Mouse (Mus musculus) lung, postnatal 0 days (tissue): ENCODE measurements around the gene Gzmm. TPM values are rescaled to one million over a fixed set of nuclear protein-coding genes. Genes with fewer than 3 reads are reported as not detected.
A peak's percentile ranks its signal among the peaks of the same experiment; 100 is the strongest.

Experiments used
- ATAC-seq: fragments of 200-750 bp; cut with Nextera tagmentation; 2 replicates; pipeline ENCODE4 v1.8.0; 2017; ENCODE audit warnings: moderate library complexity
- DNase-seq: peaks from one replicate; pipeline ENCODE4 v3.0.0-alpha.2; 2016; ENCODE audit warnings: low spot score
- H3K27ac ChIP-seq: fragments of 300-500 bp; sonication (generic); 2 replicates; pipeline ENCODE4 v1.5.1; 2014; ENCODE audit warnings: antibody characterized with exemption, mild to moderate bottlenecking, low read length, mixed read lengths
- H3K27me3 ChIP-seq: fragments of 300-500 bp; sonication (generic); replicated peaks from 2 replicates; pipeline ENCODE4 v1.6.1; 2014; ENCODE audit warnings: low read length, mixed read lengths; ENCODE audit not compliant: insufficient read depth
- H3K36me3 ChIP-seq: fragments of 300-500 bp; sonication (generic); 2 replicates; pipeline ENCODE4 v1.6.1; 2014; ENCODE audit warnings: low read length, mixed read lengths; ENCODE audit not compliant: insufficient read depth
- H3K4me1 ChIP-seq: fragments of 300-500 bp; sonication (generic); 2 replicates; pipeline ENCODE4 v1.6.1; 2014; ENCODE audit warnings: antibody characterized with exemption, low read depth, low read length, mixed read lengths; ENCODE audit not compliant: insufficient read depth
- H3K4me2 ChIP-seq: fragments of 300-500 bp; sonication (generic); replicated peaks from 2 replicates; pipeline ENCODE4 v1.6.1; 2014; ENCODE audit warnings: low read depth, mild to moderate bottlenecking, low read length, moderate library complexity, mixed read lengths
- H3K4me3 ChIP-seq: fragments of 300-500 bp; sonication (generic); 2 replicates; pipeline ENCODE4 v1.5.1; 2014; ENCODE audit warnings: low read depth, low read length
- H3K9ac ChIP-seq: fragments of 300-500 bp; sonication (generic); replicated peaks from 2 replicates; pipeline ENCODE4 v1.6.1; 2014; ENCODE audit warnings: low read depth, mild to moderate bottlenecking
- H3K9me3 ChIP-seq: fragments of 300-500 bp; sonication (generic); 2 replicates; pipeline ENCODE4 v1.6.1; 2016; ENCODE audit warnings: low read length, mixed read lengths
- CTCF ChIP-seq: IDR thresholded peaks from 2 replicates; pipeline ENCODE4 v1.5.1; 2016; ENCODE audit warnings: antibody characterized with exemption, mild to moderate bottlenecking
- EP300 ChIP-seq: IDR thresholded peaks from 2 replicates; pipeline ENCODE4 v1.6.1; 2016; ENCODE audit warnings: antibody characterized with exemption, mild to moderate bottlenecking, control low read depth
- WGBS: fragments of 180-500 bp; shearing (Covaris S2); extraction: QIAGEN DNeasy Blood & Tissue Kit; methylation state at CpG from one replicate; pipeline ENCODE4 v1.1.7; 2014; 5-methylcytosine and 5-hydroxymethylcytosine counted together
- polyA plus RNA-seq: library from polyadenylated mRNA; unstranded; fragments of >200 nt; fragmentation: Nextera tagmentation; extraction: Ambion mirVana; gene quantifications from 2 replicates; pipeline ENCODE4 v1.2.1, GENCODE M21; 2015

Gzmm gene
- polyA plus RNA-seq, 1 experiment from 2014 or later = 0.57 TPM

DNA sequence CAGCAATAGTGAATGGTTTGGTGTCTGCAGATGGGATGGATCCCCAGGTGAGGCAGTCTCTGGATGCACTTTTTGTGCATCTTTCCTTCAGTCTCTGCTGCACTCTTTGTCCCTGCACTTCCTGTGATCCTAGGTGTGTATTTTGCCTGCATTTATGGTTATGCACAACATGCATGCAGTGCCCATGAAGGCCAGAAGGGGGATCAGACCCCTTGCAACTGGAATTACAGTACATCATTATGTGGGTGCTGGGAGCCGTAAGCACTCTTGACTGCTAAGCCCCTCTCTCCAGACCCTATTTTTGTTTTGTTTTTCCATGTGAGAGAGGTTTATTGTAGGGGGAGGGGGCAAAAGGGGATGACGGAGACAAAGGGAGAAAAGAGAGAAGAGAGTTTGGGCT, 28.5 kb upstream of the Gzmm start:
- Histone ChIP-seq H3K4me2 (no peak overlapping the region), H3K9me3 (no peaks in the 10 kb centered on the region), H3K27ac (no peak overlapping the region), H3K4me3 (no peak overlapping the region), H3K27me3 (no peaks in the 10 kb centered on the region), H3K36me3 (no peaks in the 10 kb centered on the region), H3K4me1 (no peaks in the 10 kb centered on the region), H3K9ac (no peak overlapping the region)
- ATAC-seq (no peak), DNase-seq (no peak)
- TF ChIP-seq CTCF = peak; percentile 53
- no peak for TF ChIP-seq EP300
- WGBS = 75% methylated on average over 2 of the region's 2 CpGs

DNA sequence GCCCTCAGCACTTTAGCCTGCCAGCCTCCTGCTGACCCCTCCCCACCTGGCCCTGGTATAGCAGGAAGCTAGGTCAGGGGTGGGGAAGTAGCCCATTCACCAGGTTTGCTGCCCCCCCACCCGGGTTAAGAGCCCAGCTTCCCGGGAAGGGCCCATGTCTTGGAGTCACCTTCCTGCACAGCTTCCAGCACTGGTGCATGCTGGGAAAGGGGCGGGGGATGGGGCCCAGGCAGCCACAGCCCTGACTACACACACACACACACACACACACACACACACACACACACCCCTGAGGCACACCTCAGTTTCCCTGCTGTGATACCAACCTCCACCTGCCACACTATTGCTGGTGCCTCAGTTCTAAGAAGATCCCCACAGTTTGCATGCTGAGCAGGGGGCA, 27.0 kb upstream of the Gzmm start:
- DNase-seq (no peak), ATAC-seq (no peak)
- no peak for TF ChIP-seq CTCF
- no peak for TF ChIP-seq EP300
- no peak overlapping the region for H3K4me2 ChIP-seq
- H3K9ac ChIP-seq = no peak overlapping the region
- H3K27ac ChIP-seq = no peak overlapping the region
- 46% methylated on average over 3 of the region's 3 CpGs for WGBS
- no peaks in the 10 kb centered on the region for H3K27me3 ChIP-seq
- H3K36me3 ChIP-seq = no peaks in the 10 kb centered on the region
- no peaks in the 10 kb centered on the region for H3K9me3 ChIP-seq
- no peaks in the 10 kb centered on the region for H3K4me1 ChIP-seq
- H3K4me3 ChIP-seq = no peak overlapping the region

DNA sequence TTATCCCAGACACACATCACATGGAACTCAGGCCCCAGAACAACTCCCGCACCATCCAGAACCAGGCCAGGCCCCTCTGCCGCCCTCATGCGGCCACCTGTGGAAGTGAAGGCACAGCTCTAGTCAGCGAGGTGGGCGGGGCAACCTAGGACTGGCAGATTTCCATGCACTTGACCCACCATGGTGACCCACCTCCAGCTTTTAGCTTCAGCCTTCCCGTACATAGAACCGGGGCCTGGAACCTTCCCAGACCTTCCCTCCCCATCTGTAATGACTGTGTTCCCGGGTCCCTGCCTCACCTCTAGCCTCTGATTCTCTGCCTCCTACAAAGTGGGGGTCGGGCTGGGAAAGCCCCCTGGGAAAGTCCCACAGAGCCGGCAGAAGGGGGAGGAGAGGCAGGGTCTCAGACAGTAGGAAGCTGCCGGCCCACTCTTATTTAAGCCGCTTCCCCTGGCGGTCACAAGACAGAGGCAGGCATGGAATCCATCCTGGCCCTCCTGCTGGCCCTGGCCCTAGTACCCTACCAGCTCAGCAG, 24.6 kb upstream of the Gzmm start, which contains the start of gene Madcam1:
Madcam1 (plus strand) TSS at position 429 of the 535 bp plus-strand sequence.
- 0 out of 2 replicates have a peak, but pooled peaks have one; percentile 14 for ATAC-seq
- Histone ChIP-seq H3K27ac (no peak within 1 kb of the TSS), H3K27me3 (no peaks in the 10 kb centered on the region), H3K9me3 (no peaks in the 10 kb centered on the region), H3K9ac (no peak within 1 kb of the TSS), H3K4me3 (no peak within 1 kb of the TSS), H3K36me3 (no peaks in the 10 kb centered on the region), H3K4me2 (no peak within 1 kb of the TSS), H3K4me1 (no peaks in the 10 kb centered on the region)
- 11% methylated on average over 13 of the region's 13 CpGs for WGBS
- DNase-seq = peak; percentile 65
- TF ChIP-seq CTCF (peak; percentile 93), EP300 (no peak)

DNA sequence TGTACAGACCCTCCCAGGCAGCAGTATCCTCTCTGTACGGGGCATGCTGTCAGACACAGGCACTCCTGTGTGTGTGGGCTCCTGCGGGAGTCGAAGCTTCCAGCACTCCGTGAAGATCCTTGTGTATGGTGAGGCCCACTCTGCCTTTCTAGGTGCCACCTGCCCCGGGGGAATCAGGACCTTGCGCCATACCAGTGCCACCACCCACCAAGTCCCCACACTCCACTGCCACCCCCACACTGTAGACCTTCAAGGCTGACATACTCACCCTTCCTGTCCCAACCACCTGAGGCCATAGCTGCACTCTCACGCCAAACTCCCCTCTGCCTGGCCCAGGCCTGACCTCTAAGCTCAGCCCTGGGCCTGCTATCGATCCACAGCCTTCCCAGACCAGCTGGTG, 23.8 kb upstream of the Gzmm start:
- H3K9ac ChIP-seq = no peak overlapping the region
- no peak overlapping the region for H3K4me2 ChIP-seq
- TF ChIP-seq EP300 (no peak), CTCF (no peak)
- DNase-seq (no peak), ATAC-seq (no peak)
- WGBS = 78% methylated on average over 8 of the region's 8 CpGs
- H3K36me3 ChIP-seq = no peaks in the 10 kb centered on the region
- peaks cover 4% of the 10 kb centered on the region; the same call in 1 of the 2 replicates for H3K4me1 ChIP-seq
- no peak overlapping the region for H3K27ac ChIP-seq
- no peak overlapping the region for H3K4me3 ChIP-seq
- no peaks in the 10 kb centered on the region for H3K27me3 ChIP-seq
- H3K9me3 ChIP-seq = no peaks in the 10 kb centered on the region

DNA sequence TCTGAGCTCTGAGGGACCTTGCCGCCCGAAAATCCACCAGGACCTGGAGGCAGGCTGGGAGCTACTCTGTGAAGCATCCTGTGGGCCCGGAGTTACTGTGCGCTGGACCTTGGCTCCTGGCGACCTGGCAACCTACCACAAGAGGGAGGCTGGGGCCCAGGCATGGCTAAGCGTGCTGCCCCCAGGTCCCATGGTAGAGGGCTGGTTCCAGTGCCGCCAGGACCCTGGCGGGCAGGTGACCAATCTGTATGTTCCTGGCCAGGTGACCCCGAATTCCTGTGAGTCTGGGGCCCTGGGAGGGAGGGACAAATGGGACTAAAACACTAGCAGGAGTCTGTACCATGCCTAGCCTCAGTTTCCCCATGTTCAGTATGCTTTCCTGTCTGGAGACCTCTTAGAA, 22.3 kb upstream of the Gzmm start:
- DNase-seq = no peak
- Histone ChIP-seq H3K4me3 (no peak overlapping the region), H3K4me1 (peaks cover 10% of the 10 kb centered on the region; the same call in 1 of the 2 replicates), H3K9ac (no peak overlapping the region), H3K27ac (no peak overlapping the region), H3K36me3 (no peaks in the 10 kb centered on the region), H3K27me3 (no peaks in the 10 kb centered on the region), H3K9me3 (no peaks in the 10 kb centered on the region), H3K4me2 (no peak overlapping the region)
- TF ChIP-seq EP300 (no peak), CTCF (no peak)
- no peak for ATAC-seq
- WGBS = 66% methylated on average over 9 of the region's 9 CpGs

DNA sequence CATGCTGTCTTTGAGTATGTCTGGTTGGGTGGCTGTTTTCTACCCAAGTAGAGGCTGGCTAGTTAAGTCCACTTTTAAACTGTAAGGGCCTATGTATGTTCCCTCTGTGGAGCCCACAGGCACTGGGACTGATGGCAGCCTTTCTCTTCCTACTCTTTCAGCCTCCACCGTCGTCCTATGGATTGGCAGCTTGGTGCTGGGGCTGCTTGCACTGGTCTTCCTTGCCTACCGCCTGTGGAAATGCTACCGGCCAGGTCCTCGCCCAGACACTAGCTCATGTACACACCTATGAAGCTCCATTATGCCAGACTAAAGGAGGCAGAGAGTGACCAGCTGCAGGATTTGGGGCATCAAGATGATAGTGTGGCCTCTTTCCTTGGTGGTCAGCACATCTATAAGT, 20.7 kb upstream of the Gzmm start:
- peaks cover 10% of the 10 kb centered on the region; the same call in 1 of the 2 replicates for H3K4me1 ChIP-seq
- H3K9me3 ChIP-seq = no peaks in the 10 kb centered on the region
- H3K4me3 ChIP-seq = no peak overlapping the region
- no peak for DNase-seq
- no peak overlapping the region for H3K4me2 ChIP-seq
- no peak for TF ChIP-seq CTCF
- TF ChIP-seq EP300 = no peak
- H3K36me3 ChIP-seq = no peaks in the 10 kb centered on the region
- no peaks in the 10 kb centered on the region for H3K27me3 ChIP-seq
- WGBS = 81% methylated on average over 5 of the region's 5 CpGs
- no peak overlapping the region for H3K9ac ChIP-seq
- H3K27ac ChIP-seq = no peak overlapping the region
- ATAC-seq = no peak
